Mouse (Mus musculus): Measurements from ENCODE around the gene Bank1. TPM values are rescaled to one million over a fixed set of nuclear protein-coding genes. Genes with fewer than 3 reads are reported as not detected.

Bank1 gene
- total RNA-seq, 2 experiments from 2014 or later, result 1.2 to 2.6 TPM

DNA sequence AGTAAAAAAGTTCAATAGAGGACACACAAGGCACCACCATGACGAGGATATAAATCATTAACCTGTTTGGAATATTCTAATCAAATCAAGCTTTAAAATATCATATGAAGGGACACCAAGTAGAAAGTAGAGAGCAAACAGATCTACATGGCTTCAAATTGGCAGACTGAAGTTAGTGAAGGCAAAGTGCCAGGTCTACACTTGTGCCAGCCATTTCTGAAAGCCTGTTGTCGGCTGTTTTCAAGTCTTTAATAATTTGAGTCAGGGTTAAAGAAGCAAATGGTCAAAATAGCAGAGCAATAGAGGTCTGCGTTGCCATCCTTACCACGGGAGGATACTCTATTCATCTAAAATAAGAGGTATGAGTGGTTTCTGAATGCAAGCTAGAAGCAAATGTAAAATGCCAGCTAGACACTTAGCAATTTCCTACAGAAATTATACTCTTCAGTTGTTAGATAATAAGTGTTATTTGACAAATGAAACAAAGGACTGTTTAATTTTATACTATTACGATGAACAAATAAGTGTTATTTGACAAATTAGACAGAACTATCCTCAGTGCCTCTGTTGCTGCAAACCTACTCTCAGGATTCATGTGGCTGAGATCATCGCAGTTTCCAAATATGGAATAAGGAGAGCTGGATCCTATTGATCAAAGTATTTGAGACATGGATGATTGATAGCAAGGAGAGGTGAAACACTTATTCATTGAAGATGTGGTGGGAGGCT, 216.3 kb downstream of the Bank1 start:
- no peak for ATAC-seq (replicated peaks; ENCODE audit: poor library complexity)

- no peak for ATAC-seq (replicated peaks; ENCODE audit: poor library complexity)
Measured at GRCm38 (mm10) chr3:136106452-136106851, 219.4 kb downstream of the Bank1 start.

- ATAC-seq (replicated peaks; ENCODE audit: poor library complexity), result no peak
Measured at GRCm38 (mm10) chr3:136103339-136103738, 222.5 kb downstream of the Bank1 start.

DNA sequence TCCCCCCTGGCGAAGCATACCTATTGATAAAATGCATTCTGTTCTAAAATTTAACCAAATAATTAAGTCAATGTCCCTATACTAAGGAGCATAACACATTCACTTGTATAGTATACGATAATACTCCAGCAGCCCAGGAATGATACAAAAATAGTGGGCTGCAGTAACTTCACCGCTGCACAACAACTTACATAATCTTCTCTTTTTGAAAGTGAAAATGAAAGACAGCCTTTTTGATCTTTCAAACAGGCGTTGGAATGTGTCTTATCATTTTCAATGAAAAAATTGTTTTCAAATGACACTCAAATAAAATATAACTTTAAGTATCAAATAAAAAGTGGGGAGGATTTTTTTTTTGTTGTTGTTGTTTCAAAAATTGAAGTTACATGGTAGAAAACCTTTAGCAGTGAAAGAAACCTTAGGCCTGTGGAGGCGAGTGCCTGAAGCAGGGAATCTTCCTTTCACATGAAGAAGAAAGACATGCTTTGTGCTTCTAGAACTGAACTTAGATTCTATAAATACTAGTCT, 224.8 kb downstream of the Bank1 start:
- peak; percentile 42; the same call in 1 of the 2 replicates for ATAC-seq (replicated peaks; ENCODE audit: poor library complexity)

- no peak for ATAC-seq (replicated peaks; ENCODE audit: poor library complexity)
Measured at GRCm38 (mm10) chr3:136100292-136100691, 225.6 kb downstream of the Bank1 start.

DNA sequence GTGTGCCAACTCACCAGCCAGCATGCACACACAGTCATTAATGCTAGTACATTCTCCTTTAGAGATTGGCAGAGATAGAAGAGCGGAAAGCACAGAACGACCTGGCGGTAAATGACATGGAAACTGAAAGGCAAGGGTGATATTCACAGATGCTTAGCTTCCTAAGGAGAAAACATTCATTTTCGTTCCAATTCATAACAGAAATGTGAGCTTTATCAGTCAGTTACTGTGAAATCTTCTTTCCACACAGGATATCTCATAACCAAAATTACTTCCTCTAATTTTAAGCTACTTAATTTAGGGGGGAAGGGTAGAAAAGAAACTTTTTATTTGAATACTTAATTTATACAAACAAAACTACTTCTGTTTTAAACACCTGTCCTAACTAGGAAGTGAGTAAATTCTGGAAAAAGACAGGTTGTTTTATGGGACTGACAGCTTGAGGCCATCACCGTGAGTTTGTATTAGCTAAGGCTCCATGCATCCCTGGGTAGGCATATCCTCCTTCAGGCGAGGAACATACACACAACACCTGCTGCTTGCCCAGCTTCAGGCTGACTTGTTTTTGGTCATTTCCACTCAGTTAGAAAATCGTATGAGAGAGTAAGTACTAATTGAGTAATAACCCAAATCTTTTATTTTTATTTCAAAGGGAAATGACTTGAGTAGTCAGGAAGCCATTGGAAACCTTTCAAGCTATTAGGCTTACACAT, 238.8 kb downstream of the Bank1 start:
- ATAC-seq (replicated peaks; ENCODE audit: poor library complexity), result peak; percentile 54

DNA sequence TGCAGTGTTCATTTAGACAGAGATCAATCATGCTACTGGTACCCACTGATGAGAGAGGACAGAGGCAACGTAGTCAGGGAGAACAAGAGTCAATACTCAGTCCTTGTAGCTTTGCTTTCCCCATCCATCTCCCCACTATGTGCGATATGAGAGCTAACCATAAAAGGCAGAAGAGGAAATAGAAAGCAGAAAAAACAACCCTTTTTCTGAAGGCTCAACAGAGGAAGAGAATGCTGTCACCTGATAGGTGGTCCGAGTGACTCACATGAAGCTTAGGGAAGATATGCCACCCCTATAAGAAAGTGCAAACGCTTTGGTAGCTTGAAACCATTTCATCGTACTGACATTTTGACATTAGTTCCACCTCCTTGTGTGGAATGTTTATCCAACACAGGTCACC, 239.4 kb downstream of the Bank1 start:
- ATAC-seq (replicated peaks; ENCODE audit: poor library complexity), result peak; percentile 69

- no peak for ATAC-seq (replicated peaks; ENCODE audit: poor library complexity)
Measured at GRCm38 (mm10) chr3:136085077-136085476, 240.8 kb downstream of the Bank1 start.

DNA sequence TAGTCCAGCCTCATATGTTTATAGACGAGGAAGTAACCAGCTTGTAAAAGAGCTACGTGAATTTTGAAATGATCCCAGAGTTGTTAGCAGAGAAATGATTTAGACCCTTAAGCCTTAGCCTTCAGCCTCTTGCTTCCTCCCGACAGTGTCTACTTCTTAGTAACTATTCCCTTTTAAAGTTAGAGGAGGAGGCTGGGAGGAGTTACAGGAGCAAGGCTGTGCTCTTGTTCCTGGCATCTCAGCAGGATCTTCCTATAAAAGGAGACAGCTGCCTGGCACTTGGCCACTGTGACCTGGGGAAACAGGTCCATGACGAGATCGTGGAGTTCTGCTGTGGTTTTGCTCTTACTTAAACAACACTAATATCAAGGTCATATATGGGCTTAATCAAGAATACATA, 241.8 kb downstream of the Bank1 start:
- no peak for ATAC-seq (replicated peaks; ENCODE audit: poor library complexity)

GRCm38 (mm10) chr3:136081264-136081663, 244.6 kb downstream of the Bank1 start:
- no peak for ATAC-seq (replicated peaks; ENCODE audit: poor library complexity)

DNA sequence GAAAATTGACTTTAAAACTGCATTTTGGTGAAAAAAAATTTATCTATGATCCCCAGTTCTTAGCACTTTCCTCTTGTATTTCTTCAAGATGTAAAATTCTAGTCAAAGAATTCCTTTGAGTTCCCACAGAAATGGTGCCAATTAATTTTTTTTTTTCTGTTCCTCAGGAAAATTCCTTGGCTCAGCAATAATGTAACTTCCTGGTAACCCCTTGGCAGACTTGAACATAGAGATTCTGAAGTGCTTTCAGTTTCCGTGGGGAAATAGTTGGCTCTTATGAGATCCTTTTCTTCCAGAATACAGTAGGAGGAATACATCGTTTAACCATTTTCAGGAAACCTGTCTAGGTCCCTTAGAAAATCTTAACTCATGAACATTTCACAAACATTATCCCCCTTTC, 247.3 kb downstream of the Bank1 start:
- no peak for ATAC-seq (replicated peaks; ENCODE audit: poor library complexity)

DNA sequence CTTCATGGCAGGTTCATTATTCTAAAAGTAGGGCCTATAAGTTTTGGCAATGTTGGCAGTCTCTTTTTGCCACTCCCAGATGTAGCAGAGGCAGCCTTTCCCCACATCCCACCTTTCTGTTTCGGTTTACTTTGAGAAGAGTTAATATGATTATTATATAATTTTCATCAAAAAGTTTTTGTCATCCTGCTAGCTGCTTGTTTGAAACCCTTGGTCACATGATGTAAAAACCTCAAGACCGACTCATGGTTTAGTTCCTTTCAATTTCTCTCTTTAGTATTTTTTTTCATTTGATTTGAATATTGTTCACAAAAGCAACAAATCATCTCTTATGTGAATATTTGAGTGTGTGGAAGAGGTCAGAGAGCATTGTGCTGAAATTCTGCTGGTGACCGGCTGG, 255.5 kb downstream of the Bank1 start:
- no peak for ATAC-seq (replicated peaks; ENCODE audit: poor library complexity)

- peak; percentile 95 for ATAC-seq (replicated peaks; ENCODE audit: poor library complexity)
Measured at GRCm38 (mm10) chr3:136061907-136062306, 264.0 kb downstream of the Bank1 start.

DNA sequence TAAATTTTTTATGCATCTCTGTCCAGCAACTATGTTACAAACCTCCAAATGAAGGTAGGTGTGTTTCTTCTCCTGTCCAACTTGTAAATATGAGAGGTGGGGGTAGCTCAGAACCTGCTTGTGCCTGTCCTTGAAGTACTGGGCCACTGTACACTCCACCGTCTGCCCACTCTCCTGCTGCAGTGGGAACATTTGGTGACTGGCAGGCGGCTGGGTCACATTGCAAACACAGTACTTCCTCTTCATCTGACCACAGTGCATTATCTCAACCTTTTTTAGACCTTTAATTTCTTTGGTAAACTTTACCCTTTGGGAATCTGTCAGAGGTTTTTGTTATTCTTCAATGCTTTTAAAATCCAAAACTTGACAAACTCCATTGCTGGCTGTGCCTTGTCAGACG, 275.2 kb downstream of the Bank1 start:
- ATAC-seq (replicated peaks; ENCODE audit: poor library complexity), result peak; percentile 81

GRCm38 (mm10) chr3:136050215-136050614, 275.7 kb downstream of the Bank1 start:
- ATAC-seq (replicated peaks; ENCODE audit: poor library complexity), result peak; percentile 58; the same call in 1 of the 2 replicates

- ATAC-seq (replicated peaks; ENCODE audit: poor library complexity), result no peak
Measured at GRCm38 (mm10) chr3:136048026-136048425, 277.8 kb downstream of the Bank1 start.

- ATAC-seq (replicated peaks; ENCODE audit: poor library complexity), result no peak
Measured at GRCm38 (mm10) chr3:136045381-136045780, 280.5 kb downstream of the Bank1 start.

- no peak for ATAC-seq (replicated peaks; ENCODE audit: poor library complexity)
Measured at GRCm38 (mm10) chr3:136040041-136040440, 285.8 kb downstream of the Bank1 start.

GRCm38 (mm10) chr3:136039446-136039845, 286.4 kb downstream of the Bank1 start:
- no peak for ATAC-seq (replicated peaks; ENCODE audit: poor library complexity)

- ATAC-seq (replicated peaks; ENCODE audit: poor library complexity), result peak; percentile 52
Measured at GRCm38 (mm10) chr3:136037254-136037653, 288.6 kb downstream of the Bank1 start.

- ATAC-seq (replicated peaks; ENCODE audit: poor library complexity), result no peak
Measured at GRCm38 (mm10) chr3:136035784-136036183, 290.1 kb downstream of the Bank1 start.

DNA sequence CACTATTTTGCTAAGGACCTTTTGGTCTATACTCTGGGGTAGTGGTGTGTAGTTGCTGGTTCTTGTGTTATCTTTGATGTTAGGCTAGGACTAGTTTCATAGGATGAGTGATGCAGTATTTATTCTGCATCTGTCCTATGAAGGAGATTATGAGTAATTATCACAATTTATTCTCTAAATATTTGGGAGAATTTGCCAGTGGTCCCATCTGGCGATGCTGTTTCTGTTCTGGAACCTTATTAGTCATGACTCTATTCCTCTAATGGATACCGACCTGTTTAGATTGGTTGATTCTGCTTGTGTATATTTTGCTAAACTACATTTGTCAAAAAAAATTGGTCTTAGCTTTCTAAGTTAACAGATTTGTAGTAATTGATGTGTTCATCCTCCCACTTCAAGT, 301.0 kb downstream of the Bank1 start:
- no peak for ATAC-seq (replicated peaks; ENCODE audit: poor library complexity)
